Mouse (Mus musculus): ENCODE data around the gene Syk.

The Syk gene

GRCm38 (mm10) chr13:52582878-52583661 lies at the start of gene Syk:
Gene Syk (plus strand): TSS chr13:52583173.
- peak; percentile 40 to 63 for DNase-seq

DNA sequence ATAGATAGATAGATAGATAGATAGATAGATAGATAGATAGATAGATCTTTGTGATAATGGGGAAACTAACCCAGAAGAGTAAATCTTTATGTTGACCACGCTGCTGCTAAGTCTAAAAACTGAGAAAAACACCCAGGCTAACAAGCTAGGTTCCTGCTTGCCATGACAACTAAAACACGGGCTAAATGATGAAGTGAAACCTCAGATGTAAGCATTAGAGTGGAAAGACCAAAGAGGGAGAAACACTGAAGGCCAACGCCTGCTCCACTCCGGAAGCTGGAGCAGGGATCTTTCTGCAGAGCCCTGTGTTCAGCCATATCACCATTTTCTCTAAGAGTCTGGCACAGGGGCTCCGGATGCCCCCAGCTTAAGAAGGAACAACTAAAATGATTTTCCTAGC lies 49.3 kb upstream of the Syk start:
- no peak for DNase-seq

GRCm38 (mm10) chr13:52535542-52535941 lies 47.4 kb upstream of the Syk start:
- peak; percentile 53 to 81 for DNase-seq

- DNase-seq = no peak
Observed at GRCm38 (mm10) chr13:52537754-52538587, 45.0 kb upstream of the Syk start.

DNA sequence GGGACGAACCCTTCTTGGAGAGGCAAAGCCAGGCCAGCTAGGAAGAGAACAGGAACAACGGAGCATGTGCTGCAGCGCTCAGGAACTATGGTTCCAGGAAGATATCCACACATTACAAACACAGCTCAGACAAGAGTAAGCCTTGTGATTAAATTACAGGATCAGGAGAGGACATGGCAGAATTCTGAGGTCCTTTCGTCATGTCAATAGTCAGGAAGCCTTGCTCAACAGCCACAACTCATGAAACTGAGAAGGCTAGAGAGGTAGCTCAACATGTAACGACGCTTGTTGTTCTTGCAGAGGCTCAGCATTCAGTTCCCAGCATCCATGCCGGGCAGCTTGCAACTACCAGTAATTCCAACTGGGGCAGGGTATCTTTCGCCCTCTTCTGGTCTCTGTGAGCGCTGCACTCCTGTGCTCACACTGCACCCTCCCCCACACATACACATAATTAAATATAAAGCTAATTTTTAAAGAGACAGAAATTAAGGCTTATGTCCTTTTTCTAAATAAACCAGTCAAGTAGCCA lies 44.3 kb upstream of the Syk start:
- DNase-seq = no peak

GRCm38 (mm10) chr13:52539461-52539860 lies 43.5 kb upstream of the Syk start:
- DNase-seq = no peak

DNA sequence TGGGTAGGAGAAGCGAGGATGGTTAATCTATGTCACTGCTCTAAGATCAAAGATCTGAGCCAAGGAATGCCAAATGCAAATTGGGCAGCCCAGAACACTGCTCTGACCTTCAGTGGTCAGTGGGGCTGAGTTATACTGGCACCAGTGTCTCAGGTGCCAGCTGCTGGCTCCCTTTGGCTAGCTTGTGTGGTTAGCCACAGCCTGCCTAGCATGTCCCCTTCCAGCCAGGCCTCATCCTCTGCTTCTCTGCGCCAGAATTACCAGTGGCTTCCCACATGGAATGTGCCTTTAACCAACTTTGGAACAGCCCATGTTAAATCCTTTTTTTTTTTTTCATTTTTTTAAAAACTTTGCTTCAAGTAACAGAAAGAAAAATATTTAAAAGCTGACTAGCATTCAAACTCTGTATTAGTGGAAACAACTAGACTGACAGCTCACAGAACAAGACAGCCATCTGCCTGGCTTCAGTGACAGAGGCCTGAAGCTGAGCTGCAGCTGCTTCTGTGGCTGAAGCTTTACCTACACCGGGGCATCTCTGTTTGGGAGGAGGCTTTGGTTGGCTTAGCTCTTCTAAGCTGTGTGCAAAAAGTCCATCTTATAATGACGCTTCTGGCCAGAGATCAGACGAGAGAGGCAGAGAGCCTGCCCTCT lies 41.5 kb upstream of the Syk start:
- no peak for DNase-seq

DNA sequence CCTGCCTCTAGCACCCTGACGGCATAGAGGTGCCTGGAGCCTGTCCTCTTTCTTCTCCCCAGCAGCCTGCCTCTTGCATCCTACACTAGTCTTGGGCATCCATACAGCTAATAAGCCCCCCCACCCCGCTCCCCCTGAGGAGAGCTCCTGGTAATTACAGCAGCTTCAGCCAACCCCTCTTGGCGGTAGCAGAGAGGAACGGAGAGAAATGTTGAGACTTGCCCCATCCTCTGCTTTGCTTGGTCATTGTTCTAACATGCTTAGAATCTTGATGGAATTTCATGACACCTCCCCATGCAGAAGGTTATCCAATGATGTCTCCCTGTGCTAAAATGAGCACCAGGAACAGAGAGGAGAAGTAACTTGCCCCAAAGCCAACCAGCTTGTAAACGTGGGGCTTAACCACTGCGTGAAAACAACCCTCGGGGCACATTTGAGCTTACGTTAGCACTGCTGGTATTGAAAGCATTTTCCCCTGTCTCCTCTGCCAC lies 40.9 kb upstream of the Syk start:
- DNase-seq = no peak

DNA sequence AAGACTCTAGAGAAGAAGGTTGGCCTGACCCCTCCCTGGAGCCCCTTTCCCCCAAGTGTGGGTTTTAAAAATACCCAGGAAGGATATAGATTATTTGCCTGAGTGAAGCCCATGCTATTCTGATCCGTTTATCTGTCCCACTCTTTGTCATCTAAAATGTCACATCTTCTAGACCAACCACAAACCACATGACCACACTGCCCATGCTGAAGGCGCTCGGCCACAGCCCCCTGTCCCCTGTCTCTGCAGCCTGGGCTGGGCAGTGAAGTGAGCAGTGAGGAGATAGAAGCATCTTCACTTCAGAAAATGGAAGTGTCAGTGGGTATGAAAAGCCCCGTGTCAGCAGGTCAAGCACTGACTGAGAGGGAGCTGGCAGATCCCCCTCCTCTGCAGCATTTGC lies 40.3 kb upstream of the Syk start:
- DNase-seq = no peak

- DNase-seq = no peak
Observed at GRCm38 (mm10) chr13:52546288-52546687, 36.7 kb upstream of the Syk start.

- no peak for DNase-seq
Observed at GRCm38 (mm10) chr13:52550690-52551193, 32.2 kb upstream of the Syk start.

DNA sequence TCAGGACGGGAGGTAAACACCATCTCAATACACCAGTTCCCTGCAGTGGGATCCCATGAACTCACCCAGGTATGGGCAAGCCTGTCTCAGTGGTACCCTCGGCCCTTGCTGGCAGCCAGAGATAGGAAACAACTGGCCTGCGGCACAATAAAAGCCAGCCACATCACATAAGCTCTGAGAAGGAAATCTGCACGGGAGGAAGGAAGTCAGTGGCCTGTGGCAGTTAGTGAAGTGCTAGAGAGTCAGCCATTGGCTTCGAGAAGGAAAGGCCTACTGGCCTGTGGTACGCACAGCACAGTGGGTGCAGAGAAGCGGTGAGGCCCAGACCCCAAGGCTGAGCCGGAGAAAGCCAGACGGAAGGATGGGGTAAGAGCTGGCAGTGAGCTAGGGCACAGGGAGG lies 31.7 kb upstream of the Syk start:
- no peak for DNase-seq

- DNase-seq = no peak
Observed at GRCm38 (mm10) chr13:52552822-52553477, 30.0 kb upstream of the Syk start.

- no peak for DNase-seq
Observed at GRCm38 (mm10) chr13:52554722-52555121, 28.3 kb upstream of the Syk start.

DNA sequence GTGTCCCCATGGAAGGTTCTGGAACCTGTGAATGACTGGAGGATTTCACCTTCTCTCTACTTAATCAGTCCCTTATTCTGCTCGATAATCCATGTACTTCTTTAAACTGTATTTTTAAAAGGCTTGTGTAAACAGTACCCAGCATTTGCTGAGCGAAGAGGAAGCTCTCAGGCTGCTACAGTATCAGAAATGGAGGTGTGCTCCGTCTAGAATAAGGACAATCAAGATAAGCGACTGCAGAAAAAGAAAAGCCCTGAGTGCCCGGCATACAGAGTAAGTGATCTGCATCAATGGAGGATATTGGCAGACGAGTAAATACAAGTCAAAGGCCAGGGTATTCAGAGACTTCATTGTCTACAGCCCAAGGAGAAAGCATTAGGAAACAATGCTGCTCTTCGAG lies 25.6 kb upstream of the Syk start:
- DNase-seq = no peak

DNA sequence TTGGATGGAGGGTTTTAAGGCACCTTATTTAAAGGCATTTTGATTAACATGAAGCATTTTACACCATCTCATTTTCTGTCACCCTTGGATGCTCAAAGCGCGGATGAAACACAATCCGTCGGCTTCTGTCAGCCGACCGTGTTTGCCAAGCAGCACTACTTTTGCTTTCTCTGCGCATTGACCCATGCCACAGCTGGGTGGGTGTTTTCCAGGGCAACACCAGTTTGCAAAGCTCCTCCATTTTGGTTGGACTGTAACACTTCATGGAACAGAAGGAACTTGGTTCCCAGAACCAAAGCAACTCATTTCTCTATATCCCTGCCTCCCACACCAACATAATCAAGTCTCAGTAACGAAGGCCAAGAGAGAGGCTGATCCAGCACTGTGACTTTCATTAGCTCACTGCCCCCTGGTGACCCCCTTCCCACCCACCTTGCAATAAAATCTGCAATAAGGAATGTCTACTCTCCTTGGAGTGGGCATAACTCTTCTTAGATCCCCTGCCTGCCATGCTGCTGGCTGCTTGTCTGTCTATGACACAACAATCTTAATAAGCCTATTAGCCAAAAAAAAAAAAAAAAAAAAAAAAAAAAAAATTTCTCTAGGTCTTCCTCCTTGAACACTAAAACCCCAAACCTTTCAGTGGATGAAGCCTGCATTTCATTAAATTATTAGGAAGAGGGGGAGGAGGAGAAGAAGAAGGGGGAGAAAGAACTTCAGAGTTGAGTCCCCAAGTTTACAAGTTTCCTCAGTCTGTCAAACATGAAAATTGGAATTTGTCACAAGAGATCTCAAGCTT lies 21.4 kb upstream of the Syk start:
- peak in 1 of 2 experiments; percentile 22 for DNase-seq

- DNase-seq = peak in 1 of 2 experiments; percentile 4
Observed at GRCm38 (mm10) chr13:52562166-52562571, 20.8 kb upstream of the Syk start.

DNA sequence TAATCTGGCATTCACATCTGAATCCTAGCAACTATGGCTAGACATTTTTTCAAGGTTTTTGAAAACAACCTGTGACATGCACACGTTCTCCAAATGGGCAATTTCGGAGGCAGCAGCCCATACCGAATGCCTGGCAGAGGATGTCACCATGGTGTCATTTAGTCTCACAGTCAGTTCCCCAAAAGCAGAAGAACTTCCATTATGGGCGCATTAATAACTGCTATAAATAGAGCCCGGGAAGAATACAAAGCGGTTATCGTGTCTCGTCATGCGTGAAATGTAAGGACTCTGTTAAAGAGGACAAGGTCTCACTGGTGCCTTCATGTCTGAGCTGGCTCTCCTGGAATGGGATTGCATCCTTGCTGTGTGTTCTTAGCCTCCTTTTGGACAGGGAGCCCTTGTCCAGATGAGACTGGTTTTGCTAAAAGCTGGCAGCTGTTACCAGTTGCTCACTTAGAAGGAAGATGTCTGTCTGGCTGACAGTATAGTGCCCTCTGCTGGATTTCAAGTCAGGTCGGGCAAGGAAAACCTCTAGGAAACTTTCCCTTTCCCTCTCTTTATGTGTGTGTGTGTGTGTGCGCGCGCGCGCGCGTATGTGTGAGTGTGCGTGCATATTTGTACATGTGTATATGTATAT lies 17.8 kb upstream of the Syk start:
- no peak for DNase-seq

DNA sequence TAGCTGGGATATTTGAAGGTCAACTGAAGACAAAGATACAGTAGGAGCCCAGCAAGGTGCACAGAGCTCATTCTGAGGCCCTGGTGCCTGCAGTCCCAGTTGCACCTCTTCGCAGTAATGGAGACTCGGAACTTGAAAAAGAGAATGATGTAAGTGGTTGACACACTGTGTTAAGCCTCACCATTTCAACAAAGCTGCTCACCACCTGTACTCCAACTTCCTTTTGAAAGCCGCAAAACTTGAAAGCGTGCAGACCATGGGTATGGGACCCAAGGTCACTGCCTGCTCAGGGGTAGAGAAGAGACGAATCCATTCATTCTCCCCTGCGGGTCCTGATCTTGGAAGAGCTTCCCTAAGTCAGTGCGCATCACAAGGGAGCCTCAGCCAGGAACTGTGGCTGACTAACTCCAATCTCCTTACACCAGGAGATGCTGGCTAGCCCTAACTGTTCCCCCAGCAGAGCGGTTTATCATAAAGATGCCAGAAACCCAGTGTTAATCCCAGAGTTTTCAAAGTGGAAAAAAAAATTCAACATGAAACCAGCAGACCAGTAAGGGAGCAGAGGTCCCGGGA lies 16.7 kb upstream of the Syk start:
- DNase-seq = no peak

DNA sequence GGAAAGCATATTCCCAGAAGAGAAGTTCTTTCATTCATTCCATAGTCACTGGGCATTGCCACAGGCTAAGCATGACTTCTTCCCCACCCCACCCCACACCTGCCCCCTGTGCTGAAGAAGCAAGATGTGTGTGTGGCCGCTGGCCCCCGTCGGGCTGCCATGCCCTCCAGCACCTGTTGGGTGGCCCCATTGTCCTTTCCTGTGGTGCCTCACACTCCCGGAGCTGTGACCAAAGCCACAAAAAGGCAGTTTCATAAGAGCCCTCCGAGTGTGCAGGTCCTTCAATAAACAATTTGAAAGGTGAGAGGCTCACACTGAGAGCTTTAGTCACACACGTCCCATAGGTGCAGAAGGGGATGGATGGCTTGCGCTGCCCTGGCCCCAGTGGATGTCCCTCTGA lies 16.2 kb upstream of the Syk start:
- no peak for DNase-seq

All from kidney, postnatal 25 days (tissue).